Mouse (Mus musculus) ES-CJ7 (cell line): ENCODE results near the gene Gm16427.
"Not testable (repeated sequence)": the region's sequence is repeated elsewhere in the genome, so short reads cannot be mapped to it uniquely, and the experiment has no call there.

Source experiments
- DNase-seq: peaks from one replicate; pipeline ENCODE4 v3.0.0; 2011; ENCODE audit warnings: low read depth, low spot score

Gene Gm16427

DNA sequence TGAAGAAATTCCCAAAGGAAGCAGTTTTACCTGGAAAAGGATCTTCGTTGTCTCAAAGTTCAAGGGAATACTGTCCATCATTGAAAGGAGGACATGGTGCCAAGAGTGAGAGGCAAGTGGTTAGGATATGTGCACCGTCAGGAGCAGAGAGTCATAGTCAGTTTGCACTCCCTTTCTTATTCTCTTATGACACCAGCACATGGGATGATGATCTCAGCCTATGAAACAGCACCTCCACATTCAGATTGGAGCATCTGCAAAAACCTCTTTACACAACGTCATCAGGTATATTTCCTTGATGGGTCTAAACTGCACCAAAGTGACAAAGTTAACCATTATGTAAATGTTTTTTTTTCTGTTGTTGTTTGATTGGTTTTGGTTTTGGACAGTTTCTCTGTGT is at the start of gene Gm16427:
Gene Gm16427, minus strand, starts transcription at position 101 of the 400 bp plus-strand sequence.
- DNase-seq: not testable (repeated sequence)
